Mouse (Mus musculus): ENCODE measurements around the gene Olfr1394.

GRCm38 (mm10) chr11:49201142-49201541 lies 47.0 kb downstream of the Olfr1394 start:
- TF ChIP-seq ZC3H11A (IDR thresholded peaks at IDR 0.05; ENCODE audit: borderline replicate concordance, low read depth, low read length) (no peak), CHD2 (IDR thresholded peaks at IDR 0.05; ENCODE audit: low read depth, low read length) (no peak), HCFC1 (IDR thresholded peaks at IDR 0.05; ENCODE audit: borderline replicate concordance, insufficient read depth, low read length) (no peak), MAFK (IDR thresholded peaks at IDR 0.05; ENCODE audit: insufficient read depth, low read depth, low read length) (no peak), ZNF384 (IDR thresholded peaks at IDR 0.05; ENCODE audit: low read depth, low read length) (no peak)

All from ES-E14 (cell line).